Mouse (Mus musculus) liver, embryonic 11.5 days (tissue): ENCODE measurements around the gene Rcl1. TPM values are rescaled to one million over a fixed set of nuclear protein-coding genes. Genes with fewer than 3 reads are reported as not detected.

Experiments used
- ATAC-seq: fragments of 200-750 bp; cut with Nextera tagmentation; replicated peaks from 2 replicates; pipeline ENCODE4 v1.8.0; 2017; ENCODE audit warnings: moderate number of reproducible peaks, mild to moderate bottlenecking, moderate TSS enrichment, moderate library complexity; ENCODE audit not compliant: low FRiP score
- DNase-seq: peaks from one replicate; pipeline ENCODE4 v3.0.0-alpha.2; 2017; ENCODE audit warnings: low spot score
- H3K27ac ChIP-seq: fragments of 300-500 bp; sonication (generic); 2 replicates; pipeline ENCODE4 v1.5.1; 2014; ENCODE audit warnings: mild to moderate bottlenecking, low read depth, low read length, control low read depth
- H3K27me3 ChIP-seq: fragments of 300-500 bp; sonication (generic); replicated peaks from 2 replicates; pipeline ENCODE4 v1.6.1; 2014; ENCODE audit warnings: low read length, mixed read lengths; ENCODE audit not compliant: control insufficient read depth, insufficient read depth
- H3K36me3 ChIP-seq: fragments of 300-500 bp; sonication (generic); 2 replicates; pipeline ENCODE4 v1.6.1; 2014; ENCODE audit warnings: mild to moderate bottlenecking, low read length, moderate library complexity, mixed read lengths; ENCODE audit not compliant: control insufficient read depth, insufficient read depth
- H3K4me1 ChIP-seq: fragments of 300-500 bp; sonication (generic); replicated peaks from 2 replicates; pipeline ENCODE4 v1.6.1; 2014; ENCODE audit warnings: low read length, mixed read lengths; ENCODE audit not compliant: control insufficient read depth, insufficient read depth
- H3K4me2 ChIP-seq: fragments of 300-500 bp; sonication (generic); 2 replicates; pipeline ENCODE4 v1.6.1; 2014; ENCODE audit warnings: mild to moderate bottlenecking, control low read depth, moderate library complexity
- H3K4me3 ChIP-seq: fragments of 300-500 bp; sonication (generic); 2 replicates; pipeline ENCODE4 v1.5.1; 2014; ENCODE audit warnings: low read depth, low read length, control low read depth
- H3K9ac ChIP-seq: fragments of 300-500 bp; sonication (generic); 2 replicates; pipeline ENCODE4 v1.6.1; 2014; ENCODE audit warnings: low read depth, low read length, control low read depth
- H3K9me3 ChIP-seq: fragments of 300-500 bp; sonication (generic); 2 replicates; pipeline ENCODE4 v1.6.1; 2016; ENCODE audit warnings: low read length, inconsistent platforms, mixed read lengths; ENCODE audit not compliant: control insufficient read depth
- WGBS: fragments of 180-500 bp; shearing (Covaris S2); extraction: QIAGEN DNeasy Blood & Tissue Kit; methylation state at CpG from one replicate; pipeline ENCODE4 v1.1.7; 2014; 5-methylcytosine and 5-hydroxymethylcytosine counted together
- polyA plus RNA-seq: library from polyadenylated mRNA; unstranded; fragments of >200 nt; fragmentation: Nextera tagmentation; extraction: Ambion mirVana; gene quantifications from 2 replicates; pipeline ENCODE4 v1.2.1, GENCODE M21; 2014

Rcl1 gene
- polyA plus RNA-seq, 1 experiment from 2014 or later: 114 TPM

DNA sequence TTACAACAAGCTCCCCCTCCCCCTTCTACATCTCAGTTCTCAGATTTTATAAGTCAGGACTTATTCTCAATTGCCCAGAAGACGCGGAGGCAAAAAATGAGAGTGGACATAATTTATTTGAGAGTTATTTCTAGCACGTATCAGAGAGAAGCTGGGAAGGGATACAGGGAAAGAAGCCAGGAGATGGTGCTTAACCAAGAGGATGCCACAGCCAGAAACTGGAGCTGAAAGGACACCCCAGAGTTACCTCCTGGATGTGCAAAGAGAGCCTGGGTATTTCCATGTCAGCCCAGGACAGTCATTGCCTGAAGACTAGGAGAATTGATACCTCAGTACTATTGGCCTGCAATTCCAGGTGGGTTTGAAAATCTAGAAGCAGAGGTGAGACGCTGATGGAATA is 1.6 kb upstream of the Rcl1 start:
- H3K27ac ChIP-seq: no peak overlapping the region
- ATAC-seq (no peak), DNase-seq (no peak)
- WGBS: 91% methylated on average over 4 of the region's 4 CpGs
- H3K9ac ChIP-seq: no peak overlapping the region
- H3K9me3 ChIP-seq: no peaks in the 10 kb centered on the region
- H3K36me3 ChIP-seq: 0 out of 2 replicates have a peak, but pooled peaks cover 2% of the 10 kb centered on the region
- no peaks in the 10 kb centered on the region for H3K27me3 ChIP-seq
- H3K4me1 ChIP-seq: peaks cover 20% of the 10 kb centered on the region
- H3K4me3 ChIP-seq: no peak overlapping the region
- no peak overlapping the region for H3K4me2 ChIP-seq

DNA sequence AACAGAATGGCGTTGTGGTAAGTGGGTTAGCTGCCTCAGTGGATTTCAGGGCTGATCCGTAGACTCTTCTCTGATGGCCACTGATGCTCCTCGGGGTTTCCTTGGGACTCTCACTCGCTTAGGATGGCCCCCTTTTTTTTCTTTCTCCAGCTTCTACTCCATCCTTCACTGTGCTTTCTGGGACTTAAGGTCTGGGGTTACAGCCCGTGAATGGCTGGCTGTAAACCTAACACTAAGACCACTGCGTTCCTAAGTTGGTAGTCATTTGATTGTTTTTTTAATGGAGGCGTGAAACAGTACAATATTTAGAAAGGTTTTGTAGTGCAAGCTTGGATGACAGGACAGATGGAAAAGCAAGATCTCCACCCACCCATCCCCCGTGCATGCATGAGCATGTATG is 914 bp upstream of the Rcl1 start:
- ATAC-seq: no peak
- DNase-seq: no peak
- H3K4me2 ChIP-seq: peak overlapping the region; percentile 95
- H3K27me3 ChIP-seq: no peaks in the 10 kb centered on the region
- H3K4me3 ChIP-seq: peak overlapping the region; percentile 99
- 0 out of 2 replicates have a peak, but pooled peaks cover 2% of the 10 kb centered on the region for H3K36me3 ChIP-seq
- peaks cover 20% of the 10 kb centered on the region for H3K4me1 ChIP-seq
- no peak overlapping the region; the same call in 1 of the 2 replicates for H3K27ac ChIP-seq
- no peaks in the 10 kb centered on the region for H3K9me3 ChIP-seq
- WGBS: 40% methylated on average over 8 of the region's 8 CpGs
- H3K9ac ChIP-seq: peak overlapping the region; percentile 76

DNA sequence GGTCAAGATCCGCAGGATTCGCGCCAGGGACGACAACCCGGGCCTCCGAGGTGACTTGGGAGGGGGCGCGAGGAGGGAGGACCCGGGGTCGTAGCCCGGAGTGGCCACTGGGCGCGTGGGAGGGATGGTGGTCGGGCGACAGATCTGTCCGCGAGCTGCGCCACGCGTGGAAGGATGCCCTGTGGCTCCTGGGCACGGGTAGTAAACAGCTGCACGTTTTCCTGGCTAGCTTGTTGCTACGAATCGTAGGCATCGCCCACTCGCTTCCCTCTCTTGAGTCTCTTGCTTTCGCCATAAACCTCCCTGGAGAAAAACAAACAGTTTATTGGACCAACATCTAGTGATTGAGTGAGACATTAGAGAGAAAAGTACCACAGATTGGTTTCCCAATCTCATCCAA is 416 bp downstream of the Rcl1 start:
- ATAC-seq: peak; percentile 5; the same call in 1 of the 2 replicates
- Histone ChIP-seq H3K4me1 (peaks cover 27% of the 10 kb centered on the region), H3K27ac (peak overlapping the region; percentile 71)

DNA sequence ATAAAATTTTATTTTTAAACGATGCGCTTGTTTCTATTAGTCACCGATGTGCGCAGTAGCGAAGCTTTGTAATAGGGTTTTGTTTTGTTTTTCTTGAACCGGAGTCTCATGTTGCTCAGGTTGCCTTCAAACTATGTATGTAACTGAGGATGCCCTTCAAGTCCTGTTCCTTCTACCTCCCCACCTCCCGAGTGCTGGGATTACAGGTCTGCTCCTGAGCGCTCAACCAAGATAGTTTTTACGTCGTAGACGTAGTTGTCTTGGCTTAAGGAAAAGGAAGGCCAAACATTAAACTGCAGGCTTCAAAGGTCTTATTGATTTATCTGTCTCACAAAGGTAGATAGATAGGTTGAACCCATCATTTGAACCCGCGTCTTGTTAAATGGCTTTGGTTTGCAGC is 923 bp downstream of the Rcl1 start:
- Histone ChIP-seq H3K9ac (peak overlapping the region; percentile 90), H3K9me3 (no peaks in the 10 kb centered on the region), H3K36me3 (0 out of 2 replicates have a peak, but pooled peaks cover 2% of the 10 kb centered on the region), H3K4me3 (peak overlapping the region; percentile 99), H3K27ac (no peak overlapping the region), H3K4me1 (peaks cover 27% of the 10 kb centered on the region), H3K27me3 (no peaks in the 10 kb centered on the region), H3K4me2 (peak overlapping the region; percentile 95)
- ATAC-seq: no peak
- 10% methylated on average over 13 of the region's 13 CpGs for WGBS
- no peak for DNase-seq

More for the DNA sequence above, 416 bp downstream of the Rcl1 start:
- no peaks in the 10 kb centered on the region for H3K9me3 ChIP-seq
- H3K4me2 ChIP-seq: peak overlapping the region; percentile 95
- no peaks in the 10 kb centered on the region for H3K27me3 ChIP-seq
- H3K9ac ChIP-seq: peak overlapping the region; percentile 90
- H3K36me3 ChIP-seq: 0 out of 2 replicates have a peak, but pooled peaks cover 2% of the 10 kb centered on the region
- DNase-seq: no peak
- under 1% methylated on average over 27 of the region's 27 CpGs for WGBS
- peak overlapping the region; percentile 99 for H3K4me3 ChIP-seq

DNA sequence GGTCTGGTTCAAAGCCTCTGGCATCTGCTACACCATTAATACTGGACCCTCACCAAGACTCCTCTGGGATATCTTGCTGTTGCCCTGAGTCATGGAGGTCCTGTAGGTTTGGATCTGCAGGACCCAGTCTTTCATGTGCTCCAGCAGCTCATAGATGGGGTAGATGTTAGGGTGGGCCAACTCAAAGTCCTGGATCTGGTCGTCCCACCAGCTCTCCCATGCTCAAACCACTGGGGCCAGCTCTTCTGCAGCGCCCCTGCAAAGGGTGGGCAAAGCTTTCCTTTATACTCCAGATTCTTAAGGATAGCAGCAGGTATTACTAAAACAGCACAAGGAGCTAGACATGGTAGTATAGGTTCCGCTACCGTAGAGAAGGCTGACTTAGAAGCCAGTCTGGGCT is 4.6 kb downstream of the Rcl1 start:
- Histone ChIP-seq H3K4me2 (no peak overlapping the region), H3K27ac (no peak overlapping the region), H3K36me3 (peaks cover 5% of the 10 kb centered on the region; the same call in 1 of the 2 replicates), H3K27me3 (no peaks in the 10 kb centered on the region), H3K9me3 (no peaks in the 10 kb centered on the region), H3K4me1 (peaks cover 20% of the 10 kb centered on the region), H3K4me3 (no peak overlapping the region), H3K9ac (no peak overlapping the region)
- DNase-seq (no peak), ATAC-seq (no peak)
- 98% methylated on average over 4 of the region's 4 CpGs for WGBS

DNA sequence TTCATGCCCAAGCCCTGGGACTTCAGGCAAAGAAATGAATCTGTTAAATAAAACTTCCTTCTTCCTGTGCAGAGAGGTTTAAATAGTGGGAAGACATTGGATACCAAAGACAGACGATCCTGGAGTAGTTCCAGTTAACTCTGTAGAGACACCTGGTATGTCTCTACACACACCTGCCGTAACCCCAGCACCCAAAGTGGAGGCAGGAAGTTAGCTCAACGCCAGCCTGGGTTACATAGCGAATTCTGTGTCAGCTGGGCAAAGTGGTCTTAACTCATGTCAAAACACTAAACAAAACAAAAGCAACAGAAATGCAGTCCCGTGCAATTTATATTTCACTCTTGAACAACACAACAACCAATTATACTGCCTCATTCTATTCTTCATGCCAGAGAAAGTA is 5.1 kb downstream of the Rcl1 start:
- ATAC-seq (no peak), DNase-seq (no peak)
- 88% methylated on average over 5 of the region's 5 CpGs for WGBS
- Histone ChIP-seq H3K9ac (no peak overlapping the region), H3K4me2 (no peak overlapping the region), H3K4me3 (no peak overlapping the region), H3K4me1 (peaks cover 20% of the 10 kb centered on the region), H3K27ac (no peak overlapping the region), H3K27me3 (no peaks in the 10 kb centered on the region), H3K9me3 (no peaks in the 10 kb centered on the region), H3K36me3 (peaks cover 5% of the 10 kb centered on the region; the same call in 1 of the 2 replicates)

DNA sequence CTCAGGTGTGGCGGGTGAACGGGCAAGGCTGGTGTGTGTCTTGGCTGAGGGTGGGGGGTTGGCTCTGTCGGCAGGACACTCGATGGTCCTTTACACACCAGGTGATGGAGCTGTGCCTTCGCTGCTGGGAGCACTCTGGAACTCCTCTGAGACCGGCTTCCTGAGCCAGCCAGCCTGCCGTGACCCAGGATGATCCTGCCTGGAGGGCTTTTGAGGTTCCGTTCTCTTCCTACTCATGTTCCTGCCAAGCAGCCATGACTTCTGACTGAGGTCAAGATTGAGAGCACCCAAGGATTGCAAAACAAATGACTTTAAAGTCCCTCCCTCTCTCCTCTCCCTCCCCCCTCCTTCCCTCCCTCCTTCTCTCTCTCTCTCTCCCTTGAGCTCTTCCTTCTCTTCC is 11.5 kb downstream of the Rcl1 start:
- WGBS: 87% methylated on average over 8 of the region's 8 CpGs
- H3K4me1 ChIP-seq: no peaks in the 10 kb centered on the region; the same call in 1 of the 2 replicates
- peaks cover 6% of the 10 kb centered on the region; the same call in 1 of the 2 replicates for H3K36me3 ChIP-seq
- ATAC-seq (no peak), DNase-seq (no peak)
- no peak overlapping the region for H3K9ac ChIP-seq
- H3K4me2 ChIP-seq: no peak overlapping the region
- H3K4me3 ChIP-seq: no peak overlapping the region
- no peak overlapping the region for H3K27ac ChIP-seq
- no peaks in the 10 kb centered on the region for H3K27me3 ChIP-seq
- no peaks in the 10 kb centered on the region for H3K9me3 ChIP-seq

DNA sequence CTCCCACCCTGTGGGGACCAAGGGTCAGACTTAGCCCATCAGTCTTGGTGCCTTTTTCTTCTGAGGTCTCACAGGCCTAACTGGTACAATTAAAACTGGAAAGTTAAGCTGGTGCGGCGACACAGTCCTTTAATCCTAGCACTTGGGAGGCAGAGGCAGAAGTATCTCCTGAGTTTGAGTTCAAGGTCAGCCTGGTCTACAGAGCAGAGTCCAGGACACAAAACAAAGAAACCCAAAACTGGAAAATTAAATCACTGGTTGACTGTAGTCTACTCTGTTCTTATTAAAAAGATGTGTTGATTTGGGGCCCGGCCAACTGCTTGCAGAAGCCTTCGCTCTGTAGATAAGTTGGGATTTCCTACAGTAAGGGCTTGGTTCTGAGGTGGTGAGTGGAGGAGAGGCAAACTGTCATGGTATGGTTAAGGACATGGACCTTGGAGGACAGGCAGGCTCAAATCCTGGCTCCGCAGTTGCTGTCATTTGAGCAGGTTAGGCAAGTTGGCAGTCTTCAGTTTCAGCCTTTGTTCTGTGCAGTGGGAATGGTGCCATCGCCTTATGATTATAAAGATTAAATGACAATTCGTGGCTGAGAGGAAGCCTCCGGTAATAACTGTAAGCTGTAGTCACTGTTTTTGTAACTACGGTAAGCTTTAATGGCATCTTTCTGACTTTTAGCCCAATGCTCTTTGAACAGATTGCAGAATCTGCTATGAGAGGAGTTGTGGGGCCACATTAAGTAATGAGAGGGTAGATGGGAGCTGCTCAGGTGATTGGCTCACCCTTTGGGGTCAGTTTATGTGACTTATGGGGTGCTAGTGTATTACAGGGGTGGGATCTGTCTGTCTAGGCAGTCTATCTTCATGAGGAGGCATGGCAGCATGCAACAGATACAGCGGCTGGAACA is 12.8 kb downstream of the Rcl1 start:
- Histone ChIP-seq H3K36me3 (peaks cover 15% of the 10 kb centered on the region), H3K9me3 (no peaks in the 10 kb centered on the region), H3K4me3 (no peak overlapping the region), H3K27me3 (no peaks in the 10 kb centered on the region), H3K9ac (no peak overlapping the region), H3K27ac (no peak overlapping the region), H3K4me2 (no peak overlapping the region), H3K4me1 (no peaks in the 10 kb centered on the region; the same call in 1 of the 2 replicates)
- no peak for ATAC-seq
- 97% methylated on average over 10 of the region's 10 CpGs for WGBS
- DNase-seq: no peak
